Mouse (Mus musculus) embryonic facial prominence, embryonic 15.5 days (tissue): ENCODE data around the gene Rpl23. TPM values are rescaled to one million over a fixed set of nuclear protein-coding genes. Genes with fewer than 3 reads are reported as not detected.

Source experiments
- ATAC-seq: fragments of 200-750 bp; cut with Nextera tagmentation; 2 replicates; pipeline ENCODE4 v1.8.0; 2017; ENCODE audit warnings: low read depth, moderate TSS enrichment; ENCODE audit not compliant: insufficient number of reproducible peaks, low FRiP score, low TSS enrichment
- H3K27ac ChIP-seq: fragments of 300-500 bp; sonication (generic); replicated peaks from 2 replicates; pipeline ENCODE4 v1.5.1; 2015; ENCODE audit warnings: mild to moderate bottlenecking, inconsistent platforms
- H3K27me3 ChIP-seq: fragments of 300-500 bp; sonication (generic); 2 replicates; pipeline ENCODE4 v1.6.1; 2015; ENCODE audit warnings: inconsistent platforms
- H3K36me3 ChIP-seq: fragments of 300-500 bp; sonication (generic); 2 replicates; pipeline ENCODE4 v1.6.1; 2015; ENCODE audit warnings: mild to moderate bottlenecking, inconsistent platforms
- H3K4me1 ChIP-seq: fragments of 300-500 bp; sonication (generic); 2 replicates; pipeline ENCODE4 v1.6.1; 2015; ENCODE audit warnings: inconsistent platforms
- H3K4me2 ChIP-seq: fragments of 300-500 bp; sonication (generic); replicated peaks from 2 replicates; pipeline ENCODE4 v1.6.1; 2015; ENCODE audit warnings: mild to moderate bottlenecking, inconsistent platforms
- H3K4me3 ChIP-seq: fragments of 300-500 bp; sonication (generic); replicated peaks from 2 replicates; pipeline ENCODE4 v1.5.1; 2015; ENCODE audit warnings: mild to moderate bottlenecking, inconsistent platforms
- H3K9ac ChIP-seq: fragments of 300-500 bp; sonication (generic); 2 replicates; pipeline ENCODE4 v1.6.1; 2015; ENCODE audit warnings: inconsistent platforms
- H3K9me3 ChIP-seq: fragments of 300-500 bp; sonication (generic); replicated peaks from 2 replicates; pipeline ENCODE4 v1.6.1; 2016; ENCODE audit warnings: inconsistent platforms
- WGBS: fragments of 180-500 bp; shearing (Covaris S2); methylation state at CpG from one replicate; pipeline ENCODE4 v1.1.7; 2015; 5-methylcytosine and 5-hydroxymethylcytosine counted together
- polyA plus RNA-seq: library from polyadenylated mRNA; unstranded; fragments of >200 nt; fragmentation: Nextera tagmentation; extraction: Ambion mirVana; gene quantifications from 2 replicates; pipeline ENCODE4 v1.2.1, GENCODE M21; 2015

Rpl23 gene
- polyA plus RNA-seq, 1 experiment from 2014 or later, result 567 TPM

GRCm38 (mm10) chr11:97806613-97806964 is 24.4 kb upstream of the Rpl23 start:
- H3K27ac ChIP-seq, result 0 out of 2 replicates have a peak overlapping the region, but pooled peaks have one; percentile 88
- H3K4me1 ChIP-seq, result peaks cover 90% of the 10 kb centered on the region
- WGBS, result 68% methylated on average over 7 of the region's 7 CpGs
- no peak for ATAC-seq
- no peak overlapping the region for H3K4me3 ChIP-seq
- no peaks in the 10 kb centered on the region for H3K9me3 ChIP-seq
- no peak overlapping the region for H3K9ac ChIP-seq
- H3K4me2 ChIP-seq, result no peak overlapping the region
- H3K27me3 ChIP-seq, result no peaks in the 10 kb centered on the region
- H3K36me3 ChIP-seq, result peaks cover 19% of the 10 kb centered on the region

GRCm38 (mm10) chr11:97805662-97806612 is 23.7 kb upstream of the Rpl23 start:
- H3K36me3 ChIP-seq, result peaks cover 19% of the 10 kb centered on the region
- ATAC-seq, result no peak
- peak overlapping the region; percentile 88 for H3K27ac ChIP-seq
- H3K9me3 ChIP-seq, result no peaks in the 10 kb centered on the region
- WGBS, result 35% methylated on average over 15 of the region's 15 CpGs
- no peak overlapping the region; the same call in 1 of the 2 replicates for H3K4me3 ChIP-seq
- H3K4me1 ChIP-seq, result peaks cover 90% of the 10 kb centered on the region
- H3K4me2 ChIP-seq, result peak overlapping the region; percentile 49
- no peaks in the 10 kb centered on the region for H3K27me3 ChIP-seq
- no peak overlapping the region for H3K9ac ChIP-seq

- Histone ChIP-seq H3K27ac (peak overlapping the region; percentile 88), H3K4me3 (peak overlapping the region; percentile 24), H3K9ac (no peak overlapping the region), H3K4me2 (peak overlapping the region; percentile 49), H3K36me3 (peaks cover 19% of the 10 kb centered on the region), H3K9me3 (no peaks in the 10 kb centered on the region), H3K4me1 (peaks cover 86% of the 10 kb centered on the region), H3K27me3 (no peaks in the 10 kb centered on the region)
- WGBS, result 4% methylated on average over 9 of the region's 9 CpGs
- ATAC-seq, result peak; percentile 11; the same call in 1 of the 2 replicates
Measured at GRCm38 (mm10) chr11:97804841-97805661, 22.8 kb upstream of the Rpl23 start.

- Histone ChIP-seq H3K36me3 (peaks cover 14% of the 10 kb centered on the region), H3K4me3 (no peak overlapping the region), H3K4me2 (peak overlapping the region; percentile 49; the same call in 1 of the 2 replicates), H3K4me1 (peaks cover 74% of the 10 kb centered on the region), H3K27ac (0 out of 2 replicates have a peak overlapping the region, but pooled peaks have one; percentile 2), H3K9ac (no peak overlapping the region), H3K27me3 (no peaks in the 10 kb centered on the region), H3K9me3 (no peaks in the 10 kb centered on the region)
- WGBS, result 70% methylated on average over 5 of the region's 5 CpGs
- no peak for ATAC-seq
Measured at GRCm38 (mm10) chr11:97803847-97804246, 21.6 kb upstream of the Rpl23 start.

GRCm38 (mm10) chr11:97802495-97802894 is 20.3 kb upstream of the Rpl23 start:
- peaks cover 72% of the 10 kb centered on the region for H3K4me1 ChIP-seq
- peak overlapping the region; percentile 64; the same call in 1 of the 2 replicates for H3K4me2 ChIP-seq
- no peak for ATAC-seq
- no peaks in the 10 kb centered on the region for H3K27me3 ChIP-seq
- H3K9me3 ChIP-seq, result no peaks in the 10 kb centered on the region
- peaks cover 4% of the 10 kb centered on the region for H3K36me3 ChIP-seq
- H3K9ac ChIP-seq, result no peak overlapping the region
- WGBS, result 39% methylated on average over 6 of the region's 6 CpGs
- H3K4me3 ChIP-seq, result peak overlapping the region; percentile 94; the same call in 1 of the 2 replicates
- H3K27ac ChIP-seq, result peak overlapping the region; percentile 98

GRCm38 (mm10) chr11:97802194-97802470 is 19.9 kb upstream of the Rpl23 start:
- Histone ChIP-seq H3K27ac (peak overlapping the region; percentile 98), H3K9me3 (no peaks in the 10 kb centered on the region), H3K36me3 (peaks cover 3% of the 10 kb centered on the region), H3K9ac (no peak overlapping the region), H3K4me2 (peak overlapping the region; percentile 64), H3K27me3 (no peaks in the 10 kb centered on the region), H3K4me1 (peaks cover 70% of the 10 kb centered on the region), H3K4me3 (peak overlapping the region; percentile 94)
- 31% methylated on average over 1 of the region's 1 CpGs for WGBS
- no peak for ATAC-seq

GRCm38 (mm10) chr11:97801409-97802193 is 19.4 kb upstream of the Rpl23 start:
- 25% methylated on average over 8 of the region's 8 CpGs for WGBS
- no peak for ATAC-seq
- H3K9me3 ChIP-seq, result no peaks in the 10 kb centered on the region
- H3K27ac ChIP-seq, result peak overlapping the region; percentile 98
- H3K36me3 ChIP-seq, result no peaks in the 10 kb centered on the region
- peaks cover 65% of the 10 kb centered on the region for H3K4me1 ChIP-seq
- H3K4me2 ChIP-seq, result peak overlapping the region; percentile 64
- H3K27me3 ChIP-seq, result no peaks in the 10 kb centered on the region
- H3K4me3 ChIP-seq, result peak overlapping the region; percentile 94
- peak overlapping the region; percentile 87; the same call in 1 of the 2 replicates for H3K9ac ChIP-seq

- Histone ChIP-seq H3K36me3 (no peaks in the 10 kb centered on the region), H3K4me3 (peak overlapping the region; percentile 94), H3K4me2 (peak overlapping the region; percentile 64), H3K4me1 (peaks cover 57% of the 10 kb centered on the region), H3K9me3 (no peaks in the 10 kb centered on the region), H3K27ac (peak overlapping the region; percentile 98), H3K27me3 (no peaks in the 10 kb centered on the region), H3K9ac (peak overlapping the region; percentile 87)
- 3% methylated on average over 17 of the region's 17 CpGs for WGBS
- ATAC-seq, result no peak
Measured at GRCm38 (mm10) chr11:97800691-97801408, 18.6 kb upstream of the Rpl23 start.

- H3K9me3 ChIP-seq, result no peaks in the 10 kb centered on the region
- WGBS, result 0% methylated on average over 29 of the region's 43 CpGs
- peak overlapping the region; percentile 87 for H3K9ac ChIP-seq
- H3K4me1 ChIP-seq, result peaks cover 50% of the 10 kb centered on the region
- peak overlapping the region; percentile 64 for H3K4me2 ChIP-seq
- no peaks in the 10 kb centered on the region for H3K36me3 ChIP-seq
- ATAC-seq, result peak; percentile 68
- peak overlapping the region; percentile 94 for H3K4me3 ChIP-seq
- no peaks in the 10 kb centered on the region for H3K27me3 ChIP-seq
- H3K27ac ChIP-seq, result peak overlapping the region; percentile 98
Measured at GRCm38 (mm10) chr11:97799994-97800690, 17.9 kb upstream of the Rpl23 start.
